ENCODE assay signal across 9 mouse cellular contexts in the genomic region with DNA sequence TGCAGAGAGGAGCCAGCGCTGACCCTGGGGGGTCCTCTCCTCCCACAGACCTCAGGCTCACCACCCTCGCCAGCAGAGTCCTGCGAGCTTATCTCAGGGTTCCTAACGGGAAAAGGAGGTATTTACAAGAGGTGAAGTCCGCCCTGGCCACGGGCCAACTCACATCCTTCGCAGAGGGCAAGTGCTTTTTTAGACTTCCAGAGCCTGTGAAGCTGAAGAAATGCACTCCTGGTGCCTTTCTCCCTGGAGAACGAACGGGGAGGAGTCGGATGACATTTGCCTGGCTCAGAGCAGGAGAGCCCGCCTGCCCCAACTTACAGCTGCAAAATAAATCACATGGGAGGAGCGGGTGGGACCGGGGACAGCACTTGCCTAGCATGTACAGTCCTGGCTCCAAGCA. TPM values are rescaled to one million over a fixed set of nuclear protein-coding genes. Genes with fewer than 3 reads are reported as not detected.
DNase-seq lines count a peak whose midpoint lies in the region; ATAC-seq and TF ChIP-seq lines count a peak whose summit lies in the region.
"Had no signal": no experiment of that assay in that cellular context is flagged by ENCODE, and none has a peak within 500 bp of the region (broad histone marks: within the 10 kb centered on the region; RNA-seq: fewer than 3 reads in every experiment).

No protein-coding gene starts in this region.

- TF ChIP-seq CTCF in cerebellum, adult 2 months (IDR thresholded peaks at IDR 0.05; ENCODE audit: borderline replicate concordance, insufficient read depth, low read depth, low read length), result no peak

- no peak overlapping the region for H3K4me2 ChIP-seq in heart, embryonic 16.5 days (ENCODE audit: low read depth, low read length)
- peak overlapping the region; percentile 15; the same call in 1 of the 2 replicates for H3K4me2 ChIP-seq in limb, embryonic 13.5 days (replicated peaks)

- H3K9me3 ChIP-seq in heart, embryonic 16.5 days (replicated peaks; ENCODE audit: control insufficient read depth, low read length), result no peaks in the 10 kb centered on the region
- H3K9me3 ChIP-seq in limb, embryonic 13.5 days, result no peaks in the 10 kb centered on the region

- peak; percentile 11 to 47 for DNase-seq in cerebellum, postnatal 25 days
- no peak for DNase-seq in cerebellum, adult 2 months
- peak; percentile 37 for DNase-seq in brain, adult 2 months (ENCODE audit: low read depth, low spot score)
- no peak for DNase-seq in right cerebral cortex, postnatal 36 days (ENCODE audit: low spot score in 2 of 2)
- no peak for DNase-seq in cerebellum, adult 11-12 months

- H3K27ac ChIP-seq in cerebellum, adult 2 months (ENCODE audit: insufficient read depth, low read length), result no peak overlapping the region
- H3K27ac ChIP-seq in heart, embryonic 16.5 days (ENCODE audit: low read length), result no peak overlapping the region
- H3K27ac ChIP-seq in limb, embryonic 13.5 days, result no peak overlapping the region

- TF ChIP-seq POLR2A in cerebellum, adult 2 months (IDR thresholded peaks at IDR 0.05; ENCODE audit: borderline replicate concordance, insufficient read depth, low read length), result no peak

- no peak overlapping the region for H3K4me3 ChIP-seq in cerebellum, adult 2 months (replicated peaks; ENCODE audit: insufficient read depth, low read depth, low read length)
- H3K4me3 ChIP-seq in heart, embryonic 16.5 days (ENCODE audit: low read length), result no peak overlapping the region
- H3K4me3 ChIP-seq in limb, embryonic 13.5 days, result no peak overlapping the region

- H3K36me3 ChIP-seq in heart, embryonic 16.5 days (ENCODE audit: control insufficient read depth, insufficient read depth), result no peaks in the 10 kb centered on the region
- H3K36me3 ChIP-seq in limb, embryonic 13.5 days, result no peaks in the 10 kb centered on the region

- H3K4me1 ChIP-seq in cerebellum, adult 2 months (ENCODE audit: control insufficient read depth, insufficient read depth, low read length), result no peaks in the 10 kb centered on the region
- H3K4me1 ChIP-seq in heart, embryonic 16.5 days (ENCODE audit: control insufficient read depth, insufficient read depth, low read length), result peaks cover 9% of the 10 kb centered on the region
- H3K4me1 ChIP-seq in limb, embryonic 13.5 days, result peaks cover 20% of the 10 kb centered on the region

- H3K27me3 ChIP-seq in cerebellum, adult 2 months (ENCODE audit: control insufficient read depth, insufficient read depth, low read length), result no peaks in the 10 kb centered on the region
- peaks cover 38% of the 10 kb centered on the region for H3K27me3 ChIP-seq in heart, embryonic 16.5 days (ENCODE audit: control insufficient read depth, insufficient read depth, low read length)
- H3K27me3 ChIP-seq in limb, embryonic 13.5 days, result peaks cover 84% of the 10 kb centered on the region

- ATAC-seq in heart, embryonic 16.5 days (replicated peaks; ENCODE audit: extremely low read depth, insufficient read depth, low FRiP score), result 0 out of 2 replicates have a peak, but pooled peaks have one; percentile 20
- 0 out of 2 replicates have a peak, but pooled peaks have one; percentile 15 for ATAC-seq in limb, embryonic 13.5 days (ENCODE audit: low FRiP score, low read depth)
- ATAC-seq in cerebellum, adult (ENCODE audit: insufficient number of reproducible peaks, low FRiP score, low TSS enrichment), result no peak
- ATAC-seq: inflammation-experienced regulatory T-cells, adult 6 months had no signal

- 38% methylated on average over 13 of the region's 13 CpGs for WGBS in cerebellum, adult 2 months
- WGBS in heart, embryonic 16.5 days, result 15% methylated on average over 13 of the region's 13 CpGs
- 9% methylated on average over 13 of the region's 13 CpGs for WGBS in limb, embryonic 13.5 days

- no peak overlapping the region for H3K9ac ChIP-seq in heart, embryonic 16.5 days (ENCODE audit: low read length)
- H3K9ac ChIP-seq in limb, embryonic 13.5 days, result no peak overlapping the region

RNA-seq across cellular contexts. Expression of gene Foxf1, which starts 56.4 kb away (rescaled TPM):
- polyA plus RNA-seq in cerebellum, adult 2 months (2012; rRNA removed), result 1.2 and 1.7 TPM in 2 replicates
- polyA plus RNA-seq in heart, embryonic 16.5 days (2015; fragmentation: Nextera tagmentation; extraction: Ambion mirVana), result 1.9 and 8.9 TPM in 2 replicates
- polyA plus RNA-seq in limb, embryonic 13.5 days (2015; fragmentation: Nextera tagmentation; extraction: Ambion mirVana), result 0.43 and 0.86 TPM in 2 replicates

Comparison
In these comparisons a context has a peak if more than half of its experiments do, and no peak if none do; other contexts are left out.
1. DNase-seq: peak in cerebellum, postnatal 25 days (2 of 2) and brain, adult 2 months (single experiment); none in cerebellum, adult 2 months (0 of 2), right cerebral cortex, postnatal 36 days (0 of 2) and cerebellum, adult 11-12 months (single experiment).